Mouse (Mus musculus): ENCODE measurements around the gene Olfr328. TPM values are rescaled to one million over a fixed set of nuclear protein-coding genes. Genes with fewer than 3 reads are reported as not detected.
A peak's percentile ranks its signal among the peaks of the same experiment; 100 is the strongest.

Olfr328 gene
- polyA plus RNA-seq (2014; fragmentation: Nextera tagmentation; extraction: Ambion mirVana) = 0.12 TPM in 1 of 2 replicates, not detected in the other

DNA sequence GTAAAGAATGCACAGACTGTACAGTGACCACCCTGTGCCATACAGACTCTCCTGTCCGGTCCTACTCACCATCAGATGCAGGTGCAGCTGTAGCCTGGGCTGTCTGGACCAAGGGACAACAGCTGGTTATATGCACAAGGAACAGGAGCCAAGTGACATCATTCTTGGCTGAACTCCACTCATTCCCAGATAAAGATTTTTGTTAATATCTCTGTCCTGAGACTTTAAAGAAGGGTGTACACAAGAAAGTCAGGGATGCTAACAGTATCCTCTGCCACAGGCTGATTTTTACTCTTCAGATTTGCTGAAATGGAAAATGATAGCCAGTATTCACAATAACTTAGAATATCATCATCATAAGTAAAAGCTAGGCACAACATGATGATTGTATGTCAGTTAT, at the start of gene Olfr328:
TSS of gene Olfr328 (minus strand) at position 101 of the 400 bp plus-strand sequence.
- WGBS = 88% methylated on average over 1 of the region's 1 CpGs
- Histone ChIP-seq H3K4me1 (replicated peaks; ENCODE audit: control insufficient read depth, insufficient read depth, low read length) (no peaks in the 10 kb centered on the region), H3K4me3 (replicated peaks; ENCODE audit: low read length) (no peak within 1 kb of the TSS), H3K27ac (no peak within 1 kb of the TSS), H3K36me3 (replicated peaks; ENCODE audit: control insufficient read depth, insufficient read depth) (no peaks in the 10 kb centered on the region), H3K9me3 (ENCODE audit: control insufficient read depth, low read length) (no peaks in the 10 kb centered on the region), H3K27me3 (ENCODE audit: control insufficient read depth, insufficient read depth, low read length) (no peaks in the 10 kb centered on the region), H3K4me2 (replicated peaks) (no peak within 1 kb of the TSS), H3K9ac (no peak within 1 kb of the TSS)
- DNase-seq (ENCODE audit: low spot score) (no peak), ATAC-seq (ENCODE audit: low FRiP score) (no peak)

DNA sequence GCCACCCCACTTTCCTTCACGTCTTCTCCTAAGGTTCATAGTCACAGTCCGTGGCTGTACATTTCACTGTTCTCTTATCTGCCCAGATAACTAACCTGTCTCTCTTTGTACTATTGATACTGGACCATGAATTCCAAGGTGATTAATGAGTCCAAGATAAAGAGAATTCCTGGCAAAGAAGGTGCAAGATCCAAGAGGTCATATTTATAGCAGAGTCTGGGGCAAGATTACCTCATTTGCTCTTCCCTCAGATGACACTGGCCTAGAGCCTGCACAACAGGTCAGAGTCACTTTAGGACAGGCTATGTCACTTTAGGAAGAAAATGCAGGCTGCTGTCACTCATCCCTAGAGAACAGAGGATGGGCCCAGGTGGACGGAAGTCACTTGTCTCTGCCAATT, 49.8 kb upstream of the Olfr328 start:
- DNase-seq (ENCODE audit: low spot score) = no peak
- Histone ChIP-seq H3K4me1 (replicated peaks; ENCODE audit: control insufficient read depth, insufficient read depth, low read length) (no peaks in the 10 kb centered on the region), H3K36me3 (replicated peaks; ENCODE audit: control insufficient read depth, insufficient read depth) (no peaks in the 10 kb centered on the region), H3K27ac (no peak overlapping the region), H3K9me3 (ENCODE audit: control insufficient read depth, low read length) (no peaks in the 10 kb centered on the region), H3K27me3 (ENCODE audit: control insufficient read depth, insufficient read depth, low read length) (no peaks in the 10 kb centered on the region), H3K4me3 (replicated peaks; ENCODE audit: low read length) (no peak overlapping the region), H3K9ac (no peak overlapping the region), H3K4me2 (replicated peaks) (no peak overlapping the region)
- no peak for ATAC-seq (ENCODE audit: low FRiP score)
- WGBS = 88% methylated on average over 3 of the region's 3 CpGs

DNA sequence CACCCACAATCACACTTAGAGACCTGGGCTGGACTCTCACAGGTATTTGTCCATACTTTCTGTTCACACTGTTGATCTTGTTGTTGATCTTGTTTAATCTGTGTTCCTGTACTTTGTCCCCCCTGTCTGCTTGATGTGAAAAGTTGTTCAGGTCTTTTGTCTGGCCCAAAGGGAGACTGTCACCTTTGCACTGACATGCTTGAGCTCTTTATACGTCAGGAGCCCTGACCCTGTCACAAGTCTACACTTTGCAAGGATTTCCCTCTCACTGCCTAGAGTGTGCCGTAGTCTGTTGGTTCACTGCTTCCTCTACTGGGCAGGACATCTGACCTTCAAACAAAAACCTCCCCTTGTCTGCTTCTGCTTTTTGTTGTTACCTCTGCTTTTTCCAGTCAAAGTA, 49.3 kb upstream of the Olfr328 start:
- H3K27me3 ChIP-seq (ENCODE audit: control insufficient read depth, insufficient read depth, low read length) = no peaks in the 10 kb centered on the region
- ATAC-seq (ENCODE audit: low FRiP score) = no peak
- no peak overlapping the region for H3K27ac ChIP-seq
- H3K4me1 ChIP-seq (replicated peaks; ENCODE audit: control insufficient read depth, insufficient read depth, low read length) = no peaks in the 10 kb centered on the region
- H3K4me2 ChIP-seq (replicated peaks) = no peak overlapping the region
- H3K9me3 ChIP-seq (ENCODE audit: control insufficient read depth, low read length) = no peaks in the 10 kb centered on the region
- 73% methylated on average over 2 of the region's 2 CpGs for WGBS
- no peak overlapping the region for H3K9ac ChIP-seq
- DNase-seq (ENCODE audit: low spot score) = no peak
- no peaks in the 10 kb centered on the region for H3K36me3 ChIP-seq (replicated peaks; ENCODE audit: control insufficient read depth, insufficient read depth)
- H3K4me3 ChIP-seq (replicated peaks; ENCODE audit: low read length) = no peak overlapping the region

DNA sequence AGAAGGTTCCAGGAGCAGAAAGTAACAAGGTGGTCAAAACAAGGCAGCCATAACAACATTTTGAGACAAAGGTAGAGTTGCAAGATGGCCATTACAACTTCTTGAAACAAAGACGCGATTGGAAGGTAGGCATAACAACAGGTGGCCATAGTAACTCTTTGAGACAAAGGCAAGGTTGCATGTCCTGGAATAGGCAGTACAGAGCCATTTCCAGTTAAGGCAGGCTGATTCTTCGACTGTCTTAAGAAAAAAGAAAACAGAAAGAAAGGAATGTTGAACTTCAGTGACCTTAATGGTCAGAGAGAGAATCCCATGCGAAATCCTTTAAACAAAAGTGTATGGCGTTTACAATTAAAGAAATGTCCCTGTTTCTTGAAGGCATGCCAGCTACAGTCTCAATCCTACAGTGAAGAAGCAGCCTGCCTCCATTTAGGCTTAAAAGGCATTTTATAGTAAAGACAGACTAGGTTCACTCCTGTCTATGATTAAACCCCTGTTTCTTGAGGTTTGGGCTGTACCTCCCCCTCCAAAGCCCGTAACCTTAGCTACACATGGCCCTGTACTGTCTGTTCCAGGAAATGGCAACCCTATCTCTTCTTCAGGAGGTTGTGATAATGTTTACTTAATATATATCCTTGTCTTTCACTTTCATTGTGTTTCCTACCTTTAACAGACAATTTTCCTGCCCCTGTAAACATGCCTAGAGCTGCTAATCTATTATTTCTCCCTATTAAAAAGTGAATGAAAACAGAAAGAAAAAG, 47.5 kb upstream of the Olfr328 start:
- no peak overlapping the region for H3K9ac ChIP-seq
- H3K27ac ChIP-seq = no peak overlapping the region
- no peak overlapping the region for H3K4me2 ChIP-seq (replicated peaks)
- WGBS = 82% methylated on average over 6 of the region's 6 CpGs
- no peak for ATAC-seq (ENCODE audit: low FRiP score)
- no peaks in the 10 kb centered on the region for H3K9me3 ChIP-seq (ENCODE audit: control insufficient read depth, low read length)
- H3K4me1 ChIP-seq (replicated peaks; ENCODE audit: control insufficient read depth, insufficient read depth, low read length) = no peaks in the 10 kb centered on the region
- no peaks in the 10 kb centered on the region for H3K36me3 ChIP-seq (replicated peaks; ENCODE audit: control insufficient read depth, insufficient read depth)
- H3K4me3 ChIP-seq (replicated peaks; ENCODE audit: low read length) = no peak overlapping the region
- DNase-seq (ENCODE audit: low spot score) = no peak
- no peaks in the 10 kb centered on the region for H3K27me3 ChIP-seq (ENCODE audit: control insufficient read depth, insufficient read depth, low read length)

DNA sequence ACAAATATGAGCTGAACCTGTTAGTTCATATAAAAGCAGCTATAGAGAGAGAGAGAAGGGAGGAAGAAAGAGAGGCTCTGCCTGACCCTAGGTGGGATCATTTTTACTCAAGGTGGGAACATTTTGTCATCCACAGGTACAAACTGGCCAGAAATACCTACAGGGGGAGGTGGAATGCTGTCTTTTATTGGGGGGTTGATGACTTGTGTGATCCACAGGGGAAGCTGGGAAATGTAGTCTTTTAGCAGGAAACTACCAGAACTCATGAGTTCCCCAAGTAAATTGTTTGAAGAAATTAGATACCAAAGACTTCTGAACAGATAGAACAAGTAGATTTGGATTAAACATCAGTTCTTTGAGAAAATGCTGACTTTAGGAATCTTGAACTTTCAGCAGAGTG, 46.6 kb upstream of the Olfr328 start:
- H3K4me1 ChIP-seq (replicated peaks; ENCODE audit: control insufficient read depth, insufficient read depth, low read length) = no peaks in the 10 kb centered on the region
- no peaks in the 10 kb centered on the region for H3K36me3 ChIP-seq (replicated peaks; ENCODE audit: control insufficient read depth, insufficient read depth)
- no peak overlapping the region for H3K9ac ChIP-seq
- H3K4me3 ChIP-seq (replicated peaks; ENCODE audit: low read length) = no peak overlapping the region
- no peak overlapping the region for H3K4me2 ChIP-seq (replicated peaks)
- ATAC-seq (ENCODE audit: low FRiP score) = no peak
- DNase-seq (ENCODE audit: low spot score) = no peak
- no peaks in the 10 kb centered on the region for H3K9me3 ChIP-seq (ENCODE audit: control insufficient read depth, low read length)
- no peaks in the 10 kb centered on the region for H3K27me3 ChIP-seq (ENCODE audit: control insufficient read depth, insufficient read depth, low read length)
- H3K27ac ChIP-seq = no peak overlapping the region

DNA sequence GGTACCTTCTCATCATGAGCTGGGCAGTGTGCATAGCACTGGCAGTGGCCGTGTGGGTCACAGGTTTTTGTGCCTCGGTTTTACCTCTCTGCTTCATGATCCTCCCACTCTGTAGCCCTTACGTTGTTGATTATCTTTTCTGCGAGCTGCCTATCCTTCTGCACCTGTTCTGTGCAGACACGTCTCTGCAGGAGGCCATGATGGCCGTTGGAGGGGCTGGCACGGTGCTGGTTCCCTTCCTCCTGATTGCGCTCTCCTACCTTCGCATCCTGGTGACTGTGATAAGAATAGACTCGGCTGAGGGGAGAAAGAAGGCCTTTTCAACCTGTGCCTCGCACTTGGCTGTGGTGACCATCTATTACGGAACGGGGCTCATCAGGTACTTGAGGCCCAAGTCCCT, 42.4 kb upstream of the Olfr328 start:
- Histone ChIP-seq H3K4me3 (replicated peaks; ENCODE audit: low read length) (no peak overlapping the region), H3K9ac (no peak overlapping the region), H3K27me3 (ENCODE audit: control insufficient read depth, insufficient read depth, low read length) (no peaks in the 10 kb centered on the region), H3K4me1 (replicated peaks; ENCODE audit: control insufficient read depth, insufficient read depth, low read length) (no peaks in the 10 kb centered on the region), H3K36me3 (replicated peaks; ENCODE audit: control insufficient read depth, insufficient read depth) (no peaks in the 10 kb centered on the region), H3K9me3 (ENCODE audit: control insufficient read depth, low read length) (no peaks in the 10 kb centered on the region), H3K27ac (no peak overlapping the region), H3K4me2 (replicated peaks) (no peak overlapping the region)
- ATAC-seq (ENCODE audit: low FRiP score) (no peak), DNase-seq (ENCODE audit: low spot score) (no peak)
- WGBS = 89% methylated on average over 13 of the region's 13 CpGs

DNA sequence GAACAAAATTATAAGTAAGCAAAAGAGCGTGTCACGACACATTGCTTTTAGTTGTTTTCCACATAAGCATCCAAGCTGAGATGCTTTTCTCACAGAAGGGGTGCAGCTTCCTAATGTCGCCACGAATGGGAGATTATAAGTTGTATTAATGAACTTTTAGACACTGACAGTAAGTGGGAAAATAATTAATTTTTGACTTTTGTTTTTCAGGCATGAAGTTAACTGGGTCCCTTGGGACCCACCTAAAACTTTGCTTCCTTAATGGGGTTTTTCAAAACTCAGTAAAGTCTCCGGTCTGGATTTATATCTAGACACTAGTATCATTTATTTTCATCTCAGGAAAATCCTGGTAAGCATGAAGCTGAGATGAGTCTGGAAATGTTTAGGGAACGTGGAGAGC, 39.4 kb upstream of the Olfr328 start, which contains the start of gene Olfr324:
TSS of gene Olfr324 (plus strand) at position 301 of the 400 bp plus-strand sequence.
- H3K4me2 ChIP-seq (replicated peaks) = no peak within 1 kb of the TSS
- no peaks in the 10 kb centered on the region for H3K36me3 ChIP-seq (replicated peaks; ENCODE audit: control insufficient read depth, insufficient read depth)
- no peak within 1 kb of the TSS for H3K4me3 ChIP-seq (replicated peaks; ENCODE audit: low read length)
- DNase-seq (ENCODE audit: low spot score) (no peak), ATAC-seq (ENCODE audit: low FRiP score) (no peak)
- WGBS = 83% methylated on average over 6 of the region's 6 CpGs
- no peaks in the 10 kb centered on the region for H3K9me3 ChIP-seq (ENCODE audit: control insufficient read depth, low read length)
- no peak within 1 kb of the TSS for H3K27ac ChIP-seq
- H3K4me1 ChIP-seq (replicated peaks; ENCODE audit: control insufficient read depth, insufficient read depth, low read length) = no peaks in the 10 kb centered on the region
- H3K27me3 ChIP-seq (ENCODE audit: control insufficient read depth, insufficient read depth, low read length) = no peaks in the 10 kb centered on the region
- no peak within 1 kb of the TSS for H3K9ac ChIP-seq

DNA sequence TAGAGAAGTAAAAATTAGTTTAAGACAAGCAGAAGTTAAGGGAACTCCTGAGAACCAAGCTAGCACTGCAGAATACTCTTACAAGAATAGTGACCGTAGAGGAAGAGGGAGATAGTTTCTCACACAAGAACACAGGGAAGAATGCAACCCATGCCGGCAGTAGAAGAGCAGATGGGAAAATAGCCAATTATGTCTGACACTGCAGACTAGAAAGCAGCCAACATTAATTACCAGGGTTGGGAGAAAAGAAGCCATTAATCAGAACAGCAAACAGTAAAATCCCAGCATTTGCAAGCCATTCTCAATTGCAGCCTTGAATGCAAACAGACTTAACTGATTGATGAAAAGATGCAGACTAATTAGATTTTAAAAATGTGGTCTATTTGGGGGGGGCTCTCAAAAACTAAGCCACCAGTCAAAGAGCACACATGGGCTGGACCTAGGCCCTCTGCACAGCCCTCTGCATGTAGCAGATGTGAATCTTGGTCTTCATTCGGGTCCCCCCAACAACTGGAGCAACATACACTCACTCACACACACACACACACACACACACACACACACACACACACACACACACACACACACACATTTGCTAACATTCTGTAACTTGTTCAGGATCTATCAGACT, 33.3 kb upstream of the Olfr328 start:
- 47% methylated on average over 3 of the region's 3 CpGs for WGBS
- Histone ChIP-seq H3K4me2 (replicated peaks) (no peak overlapping the region), H3K36me3 (replicated peaks; ENCODE audit: control insufficient read depth, insufficient read depth) (no peaks in the 10 kb centered on the region), H3K9me3 (ENCODE audit: control insufficient read depth, low read length) (no peaks in the 10 kb centered on the region), H3K9ac (no peak overlapping the region), H3K27ac (no peak overlapping the region), H3K4me3 (replicated peaks; ENCODE audit: low read length) (no peak overlapping the region), H3K4me1 (replicated peaks; ENCODE audit: control insufficient read depth, insufficient read depth, low read length) (no peaks in the 10 kb centered on the region), H3K27me3 (ENCODE audit: control insufficient read depth, insufficient read depth, low read length) (no peaks in the 10 kb centered on the region)
- DNase-seq (ENCODE audit: low spot score) (no peak), ATAC-seq (ENCODE audit: low FRiP score) (no peak)

DNA sequence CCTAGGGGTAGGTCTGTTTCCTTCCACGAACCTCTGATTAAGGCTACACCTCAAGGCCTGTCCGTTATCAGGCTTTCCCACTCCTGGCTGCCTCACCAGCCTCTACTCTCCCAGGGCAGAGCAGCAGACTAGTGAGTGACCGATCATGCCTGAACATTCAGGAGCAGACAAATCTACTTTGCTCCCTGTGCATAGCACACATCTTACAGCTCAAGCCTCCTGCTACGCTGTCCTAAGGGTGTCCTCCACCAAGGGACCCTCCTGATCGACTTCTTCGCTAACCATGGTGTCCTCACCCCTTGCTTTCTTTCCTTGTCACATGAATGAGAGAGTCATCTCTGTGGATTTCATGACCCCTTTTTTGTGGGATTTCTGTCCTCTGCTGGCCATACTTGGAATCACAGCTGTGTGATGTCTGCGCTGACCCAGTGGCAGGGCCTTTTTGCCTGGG, 32.5 kb upstream of the Olfr328 start:
- H3K9ac ChIP-seq = no peak overlapping the region
- H3K4me2 ChIP-seq (replicated peaks) = no peak overlapping the region
- no peak overlapping the region for H3K4me3 ChIP-seq (replicated peaks; ENCODE audit: low read length)
- ATAC-seq (ENCODE audit: low FRiP score) (no peak), DNase-seq (ENCODE audit: low spot score) (peak; percentile 52)
- H3K36me3 ChIP-seq (replicated peaks; ENCODE audit: control insufficient read depth, insufficient read depth) = no peaks in the 10 kb centered on the region
- H3K27ac ChIP-seq = no peak overlapping the region
- H3K27me3 ChIP-seq (ENCODE audit: control insufficient read depth, insufficient read depth, low read length) = no peaks in the 10 kb centered on the region
- no peaks in the 10 kb centered on the region for H3K4me1 ChIP-seq (replicated peaks; ENCODE audit: control insufficient read depth, insufficient read depth, low read length)
- 70% methylated on average over 7 of the region's 7 CpGs for WGBS
- H3K9me3 ChIP-seq (ENCODE audit: control insufficient read depth, low read length) = no peaks in the 10 kb centered on the region

All from hindbrain, embryonic 14.5 days (tissue).